Mouse (Mus musculus) cerebellum, adult 2 months (tissue): Measurements from ENCODE around the gene Usp6nl.

Experiments
- CTCF ChIP-seq: fragments of 200-500 bp; IDR thresholded peaks from 2 replicates; pipeline ENCODE4 v1.5.1; 2011; ENCODE audit warnings: low read depth, mild to moderate bottlenecking, control low read depth, low read length, moderate library complexity, borderline replicate concordance; ENCODE audit not compliant: insufficient read depth
- POLR2A ChIP-seq: fragments of 200-500 bp; IDR thresholded peaks from 2 replicates; pipeline ENCODE4 v1.6.1; 2011; ENCODE audit warnings: low read length, control low read depth, borderline replicate concordance; ENCODE audit not compliant: insufficient read depth

DNA sequence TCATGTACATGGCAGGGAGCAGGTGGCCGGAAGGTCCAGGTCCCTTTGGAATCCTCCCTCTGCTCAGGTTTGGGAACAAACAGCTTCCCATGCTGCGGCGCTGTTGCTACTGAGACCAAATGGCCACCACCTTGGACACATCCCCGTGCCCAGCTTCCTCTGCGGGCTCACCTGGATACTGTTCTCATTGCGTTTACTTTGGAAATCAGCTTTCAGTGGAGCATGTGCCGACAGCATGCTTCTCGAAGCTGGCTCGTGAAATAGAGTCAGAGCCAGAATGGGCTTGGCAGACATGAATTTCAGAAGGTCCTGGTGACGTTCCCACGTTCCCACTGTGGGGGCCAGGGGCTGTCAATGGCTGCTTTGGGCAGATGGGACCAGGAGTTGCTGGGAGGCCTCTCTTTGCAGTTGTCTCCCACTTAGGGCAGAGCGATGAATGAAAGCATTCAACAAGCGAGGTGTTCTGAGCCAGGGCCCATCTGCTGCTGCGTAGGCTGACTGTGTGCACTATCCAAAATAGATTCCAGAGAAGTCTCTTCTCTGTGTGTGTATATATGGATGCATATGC is 166.1 kb downstream of the Usp6nl start:
- TF ChIP-seq CTCF (no peak), POLR2A (no peak)
